In genomic region chr16:89991701-89992152, GRCm38 (mm10) we compare ENCODE assay signal across 8 mouse cellular contexts.
DNase-seq lines count a peak whose midpoint lies in the region; ATAC-seq lines count a peak whose summit lies in the region.

No protein-coding gene starts in this region.

- no peak for ATAC-seq in hindbrain, embryonic 11.5 days (ENCODE audit: low FRiP score)
- ATAC-seq in hindbrain, embryonic 12.5 days (ENCODE audit: low FRiP score): no peak
- ATAC-seq in embryonic facial prominence, embryonic 13.5 days (ENCODE audit: insufficient number of reproducible peaks, insufficient read depth, low FRiP score, low TSS enrichment, low read depth): no peak
- ATAC-seq in lung, embryonic 16.5 days (ENCODE audit: low read depth): peak; percentile 82
- ATAC-seq in hindbrain, embryonic 14.5 days (ENCODE audit: low FRiP score): no peak

- H3K4me2 ChIP-seq in hindbrain, embryonic 11.5 days (replicated peaks; ENCODE audit: low read depth, low read length): no peak overlapping the region
- H3K4me2 ChIP-seq in hindbrain, embryonic 12.5 days (replicated peaks): no peak overlapping the region
- H3K4me2 ChIP-seq in embryonic facial prominence, embryonic 13.5 days: no peak overlapping the region
- H3K4me2 ChIP-seq in lung, embryonic 16.5 days (ENCODE audit: low read depth, low read length): no peak overlapping the region
- H3K4me2 ChIP-seq in hindbrain, embryonic 14.5 days (replicated peaks): no peak overlapping the region

- no peak overlapping the region for H3K9ac ChIP-seq in hindbrain, embryonic 11.5 days (ENCODE audit: low read depth, low read length)
- H3K9ac ChIP-seq in hindbrain, embryonic 12.5 days: no peak overlapping the region
- H3K9ac ChIP-seq in embryonic facial prominence, embryonic 13.5 days: no peak overlapping the region
- no peak overlapping the region for H3K9ac ChIP-seq in lung, embryonic 16.5 days (ENCODE audit: low read length)
- no peak overlapping the region for H3K9ac ChIP-seq in hindbrain, embryonic 14.5 days

- H3K27ac ChIP-seq in hindbrain, embryonic 11.5 days (ENCODE audit: low read depth, low read length): no peak overlapping the region
- no peak overlapping the region for H3K27ac ChIP-seq in hindbrain, embryonic 12.5 days
- H3K27ac ChIP-seq in embryonic facial prominence, embryonic 13.5 days: peak overlapping the region; percentile 68
- peak overlapping the region; percentile 41 for H3K27ac ChIP-seq in lung, embryonic 16.5 days (ENCODE audit: low read length)
- H3K27ac ChIP-seq in hindbrain, embryonic 14.5 days: no peak overlapping the region

- no peak overlapping the region for H3K4me3 ChIP-seq in hindbrain, embryonic 11.5 days (ENCODE audit: low read depth, low read length)
- H3K4me3 ChIP-seq in hindbrain, embryonic 12.5 days: no peak overlapping the region
- no peak overlapping the region for H3K4me3 ChIP-seq in embryonic facial prominence, embryonic 13.5 days
- H3K4me3 ChIP-seq in lung, embryonic 16.5 days (ENCODE audit: low read length): no peak overlapping the region
- no peak overlapping the region for H3K4me3 ChIP-seq in hindbrain, embryonic 14.5 days (replicated peaks; ENCODE audit: low read length)

- peak; percentile 20 for DNase-seq in hindbrain, embryonic 11.5 days (ENCODE audit: low spot score)
- DNase-seq in heart, postnatal 25 days (ENCODE audit: low spot score): peak; percentile 70
- no peak for DNase-seq in right cerebral cortex, postnatal 25 days
- DNase-seq in hindbrain, embryonic 14.5 days (ENCODE audit: low spot score): no peak
- no peak for DNase-seq in left cerebral cortex, postnatal 10 days (ENCODE audit: extremely low spot score in 1 of 2, low spot score in 2 of 2)

- H3K36me3 ChIP-seq in hindbrain, embryonic 11.5 days (ENCODE audit: control insufficient read depth, insufficient read depth, low read length): no peaks in the 10 kb centered on the region
- H3K36me3 ChIP-seq in hindbrain, embryonic 12.5 days: peaks cover 4% of the 10 kb centered on the region; the same call in 1 of the 2 replicates
- peaks cover 9% of the 10 kb centered on the region for H3K36me3 ChIP-seq in embryonic facial prominence, embryonic 13.5 days
- no peaks in the 10 kb centered on the region for H3K36me3 ChIP-seq in lung, embryonic 16.5 days (ENCODE audit: control insufficient read depth, insufficient read depth, low read length)
- no peaks in the 10 kb centered on the region for H3K36me3 ChIP-seq in hindbrain, embryonic 14.5 days (replicated peaks; ENCODE audit: control insufficient read depth, insufficient read depth)

- no peaks in the 10 kb centered on the region for H3K9me3 ChIP-seq in hindbrain, embryonic 11.5 days (ENCODE audit: control insufficient read depth, low read length)
- 0 out of 2 replicates have a peak, but pooled peaks cover 4% of the 10 kb centered on the region for H3K9me3 ChIP-seq in hindbrain, embryonic 12.5 days (replicated peaks)
- peaks cover 4% of the 10 kb centered on the region; the same call in 1 of the 2 replicates for H3K9me3 ChIP-seq in embryonic facial prominence, embryonic 13.5 days
- H3K9me3 ChIP-seq in lung, embryonic 16.5 days (ENCODE audit: control insufficient read depth, low read length): no peaks in the 10 kb centered on the region
- peaks cover 6% of the 10 kb centered on the region; the same call in 1 of the 2 replicates for H3K9me3 ChIP-seq in hindbrain, embryonic 14.5 days (ENCODE audit: control insufficient read depth, low read length)

- no peaks in the 10 kb centered on the region for H3K27me3 ChIP-seq in hindbrain, embryonic 11.5 days (ENCODE audit: control insufficient read depth, insufficient read depth, low read length)
- no peaks in the 10 kb centered on the region for H3K27me3 ChIP-seq in hindbrain, embryonic 12.5 days
- no peaks in the 10 kb centered on the region for H3K27me3 ChIP-seq in embryonic facial prominence, embryonic 13.5 days
- no peaks in the 10 kb centered on the region for H3K27me3 ChIP-seq in lung, embryonic 16.5 days (ENCODE audit: control insufficient read depth, insufficient read depth, low read depth, low read length)
- no peaks in the 10 kb centered on the region for H3K27me3 ChIP-seq in hindbrain, embryonic 14.5 days (ENCODE audit: control insufficient read depth, insufficient read depth, low read length)

- intact Hi-C loops in heart, postnatal 25 days (cut with DNase I): loop anchor here (5.0 kb wide), 1 partner anchor 81 kb away; no protein-coding TSS in a partner anchor
- intact Hi-C loops in left cerebral cortex, postnatal 10 days (cut with DNase I): no loop called here

- 0 out of 2 replicates have a peak, but pooled peaks cover 2% of the 10 kb centered on the region for H3K4me1 ChIP-seq in hindbrain, embryonic 11.5 days (replicated peaks; ENCODE audit: control insufficient read depth, insufficient read depth, low read length)
- peaks cover 8% of the 10 kb centered on the region for H3K4me1 ChIP-seq in hindbrain, embryonic 12.5 days
- H3K4me1 ChIP-seq in embryonic facial prominence, embryonic 13.5 days: peaks cover 56% of the 10 kb centered on the region
- H3K4me1 ChIP-seq in lung, embryonic 16.5 days (replicated peaks; ENCODE audit: control insufficient read depth, insufficient read depth, low read length): peaks cover 4% of the 10 kb centered on the region; the same call in 1 of the 2 replicates
- 0 out of 2 replicates have a peak, but pooled peaks cover 11% of the 10 kb centered on the region for H3K4me1 ChIP-seq in hindbrain, embryonic 14.5 days (replicated peaks; ENCODE audit: control insufficient read depth, insufficient read depth, low read length)

- 79% methylated on average over 12 of the region's 12 CpGs for WGBS in hindbrain, embryonic 11.5 days
- WGBS in hindbrain, embryonic 12.5 days: 67% methylated on average over 12 of the region's 12 CpGs
- 37% methylated on average over 12 of the region's 12 CpGs for WGBS in embryonic facial prominence, embryonic 13.5 days
- 52% methylated on average over 12 of the region's 12 CpGs for WGBS in lung, embryonic 16.5 days
- 86% methylated on average over 12 of the region's 12 CpGs for WGBS in hindbrain, embryonic 14.5 days

Comparison
In these comparisons a context has a peak if more than half of its experiments do, and no peak if none do; other contexts are left out.
1. DNase-seq: peak in hindbrain, embryonic 11.5 days (single experiment) and heart, postnatal 25 days (single experiment); none in right cerebral cortex, postnatal 25 days (single experiment), hindbrain, embryonic 14.5 days (single experiment) and left cerebral cortex, postnatal 10 days (0 of 2).
2. H3K27ac ChIP-seq: peak in embryonic facial prominence, embryonic 13.5 days (single experiment) and lung, embryonic 16.5 days (single experiment); none in hindbrain, embryonic 11.5 days (single experiment), hindbrain, embryonic 12.5 days (single experiment) and hindbrain, embryonic 14.5 days (single experiment).